Mouse (Mus musculus): Measurements from ENCODE around the gene Olfr1513.
"Not testable (repeated sequence)": the region's sequence is repeated elsewhere in the genome, so short reads cannot be mapped to it uniquely, and the experiment has no call there.

Gene Olfr1513

GRCm38 (mm10) chr14:52310343-52310742 lies 45.9 kb downstream of the Olfr1513 start:
- not testable (repeated sequence) for DNase-seq (ENCODE audit: low spot score)

DNA sequence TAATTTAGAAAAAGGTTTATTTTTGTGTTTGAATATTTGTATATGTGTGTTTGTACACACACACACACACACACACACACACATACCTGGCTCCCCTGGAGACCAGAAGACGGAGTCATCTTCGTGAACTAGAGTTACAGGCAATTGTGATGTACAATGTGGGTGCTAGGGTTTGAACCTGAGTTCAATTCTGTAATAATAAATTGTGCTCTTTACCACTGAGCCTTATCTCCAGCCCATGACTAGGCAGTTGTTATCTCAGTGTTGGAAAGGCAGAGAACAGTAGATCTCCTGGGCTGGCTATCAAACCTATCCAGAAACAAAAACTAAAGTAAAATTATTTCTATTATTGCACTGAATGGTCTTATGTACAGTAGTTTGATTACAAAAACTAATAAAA lies 50.1 kb downstream of the Olfr1513 start:
- DNase-seq (ENCODE audit: low spot score), result no peak

- peak; percentile 86 for DNase-seq (ENCODE audit: low spot score)
Measured at GRCm38 (mm10) chr14:52304644-52305271, 51.5 kb downstream of the Olfr1513 start, which contains the start of gene Mettl3. Mettl3 (minus strand) TSS chr14:52305128.

DNA sequence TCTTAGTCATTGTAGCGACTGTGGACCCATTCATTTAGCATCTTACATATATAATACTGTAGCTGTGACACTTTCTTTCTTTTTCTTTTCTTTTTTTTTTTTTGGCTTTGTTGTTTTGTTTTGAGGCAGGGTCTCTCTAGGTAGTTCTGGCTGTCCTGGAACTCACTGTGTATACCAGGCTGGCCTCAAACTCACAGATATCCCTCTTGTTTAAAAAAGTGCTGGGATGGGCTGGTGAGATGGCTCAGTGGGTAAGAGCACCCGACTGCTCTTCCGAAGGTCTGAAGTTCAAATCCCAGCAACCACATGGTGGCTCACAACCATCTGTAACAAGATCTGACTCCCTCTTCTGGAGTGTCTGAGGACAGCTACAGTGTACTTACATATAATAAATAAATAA lies 52.7 kb downstream of the Olfr1513 start:
- DNase-seq (ENCODE audit: low spot score), result not testable (repeated sequence)
